Mouse (Mus musculus): Measurements from ENCODE around the gene Ggt5. TPM values are rescaled to one million over a fixed set of nuclear protein-coding genes. Genes with fewer than 3 reads are reported as not detected.

Ggt5 gene
- polyA plus RNA-seq, 1 experiment from 2014 or later: 7.8 TPM

DNA sequence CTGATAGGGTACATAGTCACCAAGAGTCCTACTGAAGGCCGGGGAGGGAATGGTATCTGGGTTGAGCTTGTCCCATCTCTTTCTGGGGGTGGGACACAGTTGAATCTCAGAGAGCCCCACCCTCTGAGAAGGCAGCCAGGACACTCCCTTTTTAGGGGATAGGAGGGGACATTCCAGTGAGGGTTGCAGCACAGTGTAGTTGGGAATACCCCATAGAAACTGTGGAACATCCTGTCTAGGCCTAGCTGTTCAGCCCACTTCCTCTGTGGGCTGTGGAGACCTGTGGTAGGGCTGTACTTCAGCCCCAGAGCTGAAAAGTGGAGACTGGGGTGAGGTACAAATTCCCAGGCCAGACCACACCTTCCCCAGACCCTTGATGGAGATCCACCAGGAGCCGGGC, 53.8 kb downstream of the Ggt5 start:
- Histone ChIP-seq H3K9me3 (ENCODE audit: control insufficient read depth, low read length) (no peaks in the 10 kb centered on the region), H3K27me3 (replicated peaks; ENCODE audit: control insufficient read depth, insufficient read depth, low read length) (no peaks in the 10 kb centered on the region), H3K27ac (ENCODE audit: low read depth) (no peak overlapping the region), H3K4me1 (replicated peaks; ENCODE audit: control insufficient read depth, insufficient read depth, low read length) (peaks cover 12% of the 10 kb centered on the region), H3K9ac (ENCODE audit: low read length) (no peak overlapping the region), H3K4me3 (ENCODE audit: low read depth, low read length) (no peak overlapping the region), H3K36me3 (ENCODE audit: control insufficient read depth, insufficient read depth, low read length) (peaks cover 29% of the 10 kb centered on the region), H3K4me2 (ENCODE audit: low read length) (no peak overlapping the region)
- no peak for DNase-seq (ENCODE audit: low spot score)
- no peak; the same call in 1 of the 2 replicates for ATAC-seq (replicated peaks; ENCODE audit: low FRiP score, low TSS enrichment, low read depth)
- 67% methylated on average over 2 of the region's 2 CpGs for WGBS

- Histone ChIP-seq H3K4me2 (ENCODE audit: low read length) (peak within 1 kb of the TSS; percentile 29), H3K4me3 (ENCODE audit: low read depth, low read length) (no peak within 1 kb of the TSS), H3K27me3 (replicated peaks; ENCODE audit: control insufficient read depth, insufficient read depth, low read length) (no peaks in the 10 kb centered on the region), H3K4me1 (replicated peaks; ENCODE audit: control insufficient read depth, insufficient read depth, low read length) (peaks cover 12% of the 10 kb centered on the region), H3K36me3 (ENCODE audit: control insufficient read depth, insufficient read depth, low read length) (peaks cover 36% of the 10 kb centered on the region), H3K9me3 (ENCODE audit: control insufficient read depth, low read length) (no peaks in the 10 kb centered on the region), H3K27ac (ENCODE audit: low read depth) (no peak within 1 kb of the TSS), H3K9ac (ENCODE audit: low read length) (no peak within 1 kb of the TSS)
- DNase-seq (ENCODE audit: low spot score) (peak; percentile 81), ATAC-seq (replicated peaks; ENCODE audit: low FRiP score, low TSS enrichment, low read depth) (peak; percentile 70)
- 4% methylated on average over 11 of the region's 11 CpGs for WGBS
These were observed 54.7 kb downstream of the Ggt5 start, which contains the start of gene Susd2 for GRCm38 (mm10) chr10:75643741-75644343. Susd2 (minus strand) TSS chr10:75644008.

DNA sequence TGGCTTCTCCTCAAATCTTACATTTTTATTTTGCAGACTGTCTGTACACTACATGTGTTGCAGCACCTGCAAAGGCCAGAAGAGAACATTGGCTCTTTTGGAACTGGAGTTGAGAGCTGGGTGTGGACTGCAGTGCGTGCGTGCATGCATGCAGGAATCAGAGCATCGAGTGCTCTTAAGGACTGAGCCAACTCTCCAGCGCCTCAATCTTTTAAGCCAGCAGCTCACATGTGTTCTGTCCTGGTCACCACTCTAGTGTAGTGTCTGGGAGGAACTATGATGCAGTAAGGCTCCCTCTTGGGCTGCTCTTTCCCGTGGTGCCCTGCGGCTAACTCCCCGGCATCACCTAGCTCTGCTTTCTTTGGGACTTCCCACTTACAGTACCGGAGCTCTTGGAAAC, 56.5 kb downstream of the Ggt5 start:
- Histone ChIP-seq H3K4me1 (replicated peaks; ENCODE audit: control insufficient read depth, insufficient read depth, low read length) (peaks cover 12% of the 10 kb centered on the region), H3K4me3 (ENCODE audit: low read depth, low read length) (no peak overlapping the region), H3K9ac (ENCODE audit: low read length) (no peak overlapping the region), H3K27me3 (replicated peaks; ENCODE audit: control insufficient read depth, insufficient read depth, low read length) (no peaks in the 10 kb centered on the region), H3K36me3 (ENCODE audit: control insufficient read depth, insufficient read depth, low read length) (peaks cover 54% of the 10 kb centered on the region), H3K4me2 (ENCODE audit: low read length) (no peak overlapping the region), H3K9me3 (ENCODE audit: control insufficient read depth, low read length) (no peaks in the 10 kb centered on the region), H3K27ac (ENCODE audit: low read depth) (no peak overlapping the region)
- no peak for DNase-seq (ENCODE audit: low spot score)
- WGBS: 91% methylated on average over 8 of the region's 8 CpGs
- ATAC-seq (replicated peaks; ENCODE audit: low FRiP score, low TSS enrichment, low read depth): no peak

GRCm38 (mm10) chr10:75646406-75646805, 57.3 kb downstream of the Ggt5 start:
- no peak overlapping the region for H3K9ac ChIP-seq (ENCODE audit: low read length)
- H3K27me3 ChIP-seq (replicated peaks; ENCODE audit: control insufficient read depth, insufficient read depth, low read length): no peaks in the 10 kb centered on the region
- DNase-seq (ENCODE audit: low spot score): no peak
- no peaks in the 10 kb centered on the region for H3K9me3 ChIP-seq (ENCODE audit: control insufficient read depth, low read length)
- no peak overlapping the region for H3K27ac ChIP-seq (ENCODE audit: low read depth)
- H3K4me2 ChIP-seq (ENCODE audit: low read length): no peak overlapping the region
- H3K4me3 ChIP-seq (ENCODE audit: low read depth, low read length): no peak overlapping the region
- WGBS: 95% methylated on average over 6 of the region's 6 CpGs
- peaks cover 62% of the 10 kb centered on the region for H3K36me3 ChIP-seq (ENCODE audit: control insufficient read depth, insufficient read depth, low read length)
- ATAC-seq (replicated peaks; ENCODE audit: low FRiP score, low TSS enrichment, low read depth): no peak
- H3K4me1 ChIP-seq (replicated peaks; ENCODE audit: control insufficient read depth, insufficient read depth, low read length): peaks cover 12% of the 10 kb centered on the region

DNA sequence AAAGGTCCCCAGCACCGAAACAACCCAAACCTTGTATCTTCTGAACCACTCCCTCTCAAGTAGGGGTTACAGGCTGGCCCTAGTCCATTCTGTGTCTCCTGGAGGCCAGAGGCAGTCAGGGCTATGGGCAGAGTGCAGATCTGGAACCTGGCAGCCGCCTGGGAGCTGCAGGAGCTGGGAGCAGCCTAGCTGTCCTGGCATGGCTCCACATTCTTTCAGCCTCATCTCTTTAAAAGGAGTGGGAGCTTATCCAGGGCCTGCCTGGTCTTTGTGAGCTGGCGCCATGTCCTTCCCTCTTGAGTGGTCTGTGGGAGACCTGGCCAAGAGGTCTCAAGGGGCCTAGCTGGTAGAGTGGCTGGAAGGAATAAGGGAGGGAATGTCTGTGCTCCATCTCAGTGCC, 58.2 kb downstream of the Ggt5 start:
- H3K27ac ChIP-seq (ENCODE audit: low read depth): peak overlapping the region; percentile 54; the same call in 1 of the 2 replicates
- H3K4me1 ChIP-seq (replicated peaks; ENCODE audit: control insufficient read depth, insufficient read depth, low read length): peaks cover 12% of the 10 kb centered on the region
- H3K36me3 ChIP-seq (ENCODE audit: control insufficient read depth, insufficient read depth, low read length): peaks cover 71% of the 10 kb centered on the region
- no peak for ATAC-seq (replicated peaks; ENCODE audit: low FRiP score, low TSS enrichment, low read depth)
- no peaks in the 10 kb centered on the region for H3K9me3 ChIP-seq (ENCODE audit: control insufficient read depth, low read length)
- DNase-seq (ENCODE audit: low spot score): no peak
- H3K9ac ChIP-seq (ENCODE audit: low read length): no peak overlapping the region
- no peak overlapping the region for H3K4me3 ChIP-seq (ENCODE audit: low read depth, low read length)
- no peak overlapping the region for H3K4me2 ChIP-seq (ENCODE audit: low read length)
- no peaks in the 10 kb centered on the region for H3K27me3 ChIP-seq (replicated peaks; ENCODE audit: control insufficient read depth, insufficient read depth, low read length)
- 79% methylated on average over 3 of the region's 3 CpGs for WGBS

GRCm38 (mm10) chr10:75648091-75648490, 59.0 kb downstream of the Ggt5 start:
- DNase-seq (ENCODE audit: low spot score) (no peak), ATAC-seq (replicated peaks; ENCODE audit: low FRiP score, low TSS enrichment, low read depth) (no peak)
- H3K27ac ChIP-seq (ENCODE audit: low read depth): no peak overlapping the region
- H3K4me1 ChIP-seq (replicated peaks; ENCODE audit: control insufficient read depth, insufficient read depth, low read length): peaks cover 9% of the 10 kb centered on the region
- 84% methylated on average over 6 of the region's 6 CpGs for WGBS
- H3K4me3 ChIP-seq (ENCODE audit: low read depth, low read length): no peak overlapping the region
- no peak overlapping the region for H3K4me2 ChIP-seq (ENCODE audit: low read length)
- no peaks in the 10 kb centered on the region for H3K9me3 ChIP-seq (ENCODE audit: control insufficient read depth, low read length)
- peaks cover 79% of the 10 kb centered on the region for H3K36me3 ChIP-seq (ENCODE audit: control insufficient read depth, insufficient read depth, low read length)
- no peak overlapping the region for H3K9ac ChIP-seq (ENCODE audit: low read length)
- no peaks in the 10 kb centered on the region for H3K27me3 ChIP-seq (replicated peaks; ENCODE audit: control insufficient read depth, insufficient read depth, low read length)

DNA sequence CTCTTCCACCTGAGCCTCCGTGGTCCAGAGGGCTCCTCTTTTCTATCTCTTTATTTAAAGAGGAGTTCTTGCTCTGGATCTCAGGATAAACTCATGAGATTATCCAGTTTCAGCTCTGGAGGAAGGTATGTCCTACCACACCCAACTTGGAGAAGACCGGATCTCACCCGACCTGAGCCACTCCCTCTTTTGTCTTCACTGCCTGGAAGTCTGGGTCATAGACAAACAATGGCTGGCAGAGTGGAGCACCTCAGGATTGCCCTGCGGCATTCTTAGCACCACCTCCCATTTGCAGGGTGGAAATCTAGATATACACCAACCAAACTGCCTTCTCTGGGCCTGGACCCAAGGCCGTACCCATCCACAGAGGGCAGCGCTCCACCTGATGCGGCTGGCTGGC, 59.9 kb downstream of the Ggt5 start:
- ATAC-seq (replicated peaks; ENCODE audit: low FRiP score, low TSS enrichment, low read depth) (no peak), DNase-seq (ENCODE audit: low spot score) (no peak)
- H3K36me3 ChIP-seq (ENCODE audit: control insufficient read depth, insufficient read depth, low read length): peaks cover 88% of the 10 kb centered on the region
- H3K4me3 ChIP-seq (ENCODE audit: low read depth, low read length): no peak overlapping the region
- H3K27ac ChIP-seq (ENCODE audit: low read depth): no peak overlapping the region
- H3K9ac ChIP-seq (ENCODE audit: low read length): no peak overlapping the region
- no peak overlapping the region for H3K4me2 ChIP-seq (ENCODE audit: low read length)
- H3K4me1 ChIP-seq (replicated peaks; ENCODE audit: control insufficient read depth, insufficient read depth, low read length): peaks cover 2% of the 10 kb centered on the region; the same call in 1 of the 2 replicates
- no peaks in the 10 kb centered on the region for H3K9me3 ChIP-seq (ENCODE audit: control insufficient read depth, low read length)
- WGBS: 84% methylated on average over 7 of the region's 7 CpGs
- H3K27me3 ChIP-seq (replicated peaks; ENCODE audit: control insufficient read depth, insufficient read depth, low read length): no peaks in the 10 kb centered on the region

DNA sequence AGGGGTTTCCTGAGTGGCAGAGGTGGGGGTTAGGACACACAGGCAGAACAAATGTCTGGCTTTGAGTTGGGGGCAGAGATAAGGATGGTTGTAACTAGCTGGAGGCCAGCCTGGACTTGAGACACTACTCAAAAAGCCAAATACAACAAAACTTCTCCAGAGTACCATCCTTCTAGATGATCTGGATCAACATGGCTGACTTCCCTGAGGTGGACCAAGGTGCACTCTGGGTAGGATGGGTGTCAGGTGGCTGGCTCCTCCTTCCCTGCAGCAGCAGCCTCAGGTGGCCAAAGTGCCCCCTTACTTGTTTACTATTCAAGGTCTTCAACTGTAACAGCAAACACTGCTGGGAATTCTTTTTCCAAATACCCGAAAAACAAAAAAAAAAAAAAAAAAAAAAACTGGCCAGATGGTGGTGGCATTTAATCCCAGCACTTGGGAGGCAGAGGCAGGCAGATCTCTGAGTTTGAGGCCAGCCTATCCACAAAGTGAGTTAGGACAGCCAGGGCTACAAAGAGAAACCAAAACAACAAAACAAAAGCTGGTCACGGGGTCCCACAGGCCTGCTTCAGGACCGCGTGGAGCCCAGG, 60.4 kb downstream of the Ggt5 start:
- Histone ChIP-seq H3K9ac (ENCODE audit: low read length) (no peak overlapping the region), H3K4me2 (ENCODE audit: low read length) (no peak overlapping the region), H3K4me1 (replicated peaks; ENCODE audit: control insufficient read depth, insufficient read depth, low read length) (no peaks in the 10 kb centered on the region), H3K27me3 (replicated peaks; ENCODE audit: control insufficient read depth, insufficient read depth, low read length) (no peaks in the 10 kb centered on the region), H3K36me3 (ENCODE audit: control insufficient read depth, insufficient read depth, low read length) (peaks cover 93% of the 10 kb centered on the region), H3K4me3 (ENCODE audit: low read depth, low read length) (no peak overlapping the region), H3K27ac (ENCODE audit: low read depth) (no peak overlapping the region), H3K9me3 (ENCODE audit: control insufficient read depth, low read length) (no peaks in the 10 kb centered on the region)
- 88% methylated on average over 4 of the region's 4 CpGs for WGBS
- DNase-seq (ENCODE audit: low spot score) (no peak), ATAC-seq (replicated peaks; ENCODE audit: low FRiP score, low TSS enrichment, low read depth) (no peak)

All from intestine, embryonic 14.5 days (tissue).